Mouse (Mus musculus) small intestine, adult 2 months (tissue): ENCODE results near the gene Ramac.

ENCODE experiments used
- CTCF ChIP-seq: fragments of 200-500 bp; IDR thresholded peaks from 2 replicates; pipeline ENCODE4 v1.5.1; 2012; ENCODE audit warnings: low read depth, mild to moderate bottlenecking, control low read depth, inconsistent platforms, low read length, moderate library complexity, mixed read lengths; ENCODE audit not compliant: insufficient replicate concordance, insufficient read length; ENCODE audit errors: extremely low read depth
- POLR2A ChIP-seq: fragments of 200-500 bp; IDR thresholded peaks from 2 replicates; pipeline ENCODE4 v1.6.1; 2012; ENCODE audit warnings: low read depth, mild to moderate bottlenecking, control low read depth, inconsistent platforms, low read length, moderate library complexity

- TF ChIP-seq CTCF, result no peak
- no peak for TF ChIP-seq POLR2A
These were observed 41.5 kb upstream of the Ramac start for GRCm38 (mm10) chr7:81721271-81721670.
